In the genomic region with DNA sequence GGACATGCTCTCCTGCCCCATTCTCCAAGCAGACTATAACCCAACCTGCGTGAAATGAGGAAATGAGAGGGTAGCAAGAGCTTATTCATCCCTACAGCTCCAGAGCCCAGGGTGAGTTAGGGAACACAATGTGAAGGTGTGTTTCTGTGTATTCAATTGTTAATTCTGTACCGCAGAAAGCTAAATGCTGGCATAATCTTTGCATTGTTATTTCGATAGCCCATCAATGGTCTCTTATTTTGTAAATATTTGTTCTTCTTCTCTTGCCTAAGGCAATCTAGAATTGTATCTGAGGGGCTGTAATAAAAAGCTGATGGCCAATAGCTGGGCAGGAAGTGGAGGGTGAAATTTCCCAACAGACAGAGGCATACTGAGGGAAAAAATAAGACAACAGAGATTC, we compare ENCODE assay signal across 23 mouse cellular contexts.
DNase-seq lines count a peak whose midpoint lies in the region; TF ChIP-seq lines count a peak whose summit lies in the region.
"Had no signal": no experiment of that assay in that cellular context is flagged by ENCODE, and none has a peak within 500 bp of the region (broad histone marks: within the 10 kb centered on the region; RNA-seq: fewer than 3 reads in every experiment).

No protein-coding gene starts in this region.

- H3K36me3 ChIP-seq in heart, adult 2 months (ENCODE audit: control insufficient read depth, insufficient read depth, low read length) = no peaks in the 10 kb centered on the region
- H3K36me3 ChIP-seq: embryonic facial prominence, embryonic 13.5 days; embryonic facial prominence, embryonic 15.5 days; forebrain, embryonic 10.5 days; forebrain, embryonic 12.5 days; G1E had no signal

- no peaks in the 10 kb centered on the region for H3K79me2 ChIP-seq in heart, adult 2 months (replicated peaks; ENCODE audit: control insufficient read depth, insufficient read depth, low read length)

- TF ChIP-seq POLR2A in heart, adult 2 months (IDR thresholded peaks at IDR 0.05; ENCODE audit: insufficient read depth, low read depth, low read length) = no peak

- 70% methylated on average over 3 of the region's 3 CpGs for WGBS in heart, adult 2 months

- TF ChIP-seq CTCF in heart, adult 2 months (IDR thresholded peaks at IDR 0.05) = no peak

- no peaks in the 10 kb centered on the region for H3K4me1 ChIP-seq in heart, adult 2 months (ENCODE audit: control insufficient read depth, insufficient read depth, low read length)
- H3K4me1 ChIP-seq: embryonic facial prominence, embryonic 15.5 days had no signal

- no peak overlapping the region for H3K27ac ChIP-seq in heart, adult 2 months
- H3K27ac ChIP-seq: embryonic facial prominence, embryonic 13.5 days; embryonic facial prominence, embryonic 15.5 days; forebrain, embryonic 10.5 days; forebrain, embryonic 12.5 days had no signal

- H3K9ac ChIP-seq in heart, adult 2 months (ENCODE audit: low read depth, low read length) = no peak overlapping the region
- H3K9ac ChIP-seq: embryonic facial prominence, embryonic 13.5 days; embryonic facial prominence, embryonic 15.5 days; forebrain, embryonic 12.5 days had no signal

- no peak for TF ChIP-seq EP300 in heart, adult 2 months (IDR thresholded peaks at IDR 0.05; ENCODE audit: insufficient read depth, low read depth, low read length)

- H3K4me3 ChIP-seq in heart, adult 2 months = no peak overlapping the region
- H3K4me3 ChIP-seq: embryonic facial prominence, embryonic 13.5 days; embryonic facial prominence, embryonic 15.5 days; erythroblast, embryonic 14.5 days; forebrain, embryonic 10.5 days; forebrain, embryonic 12.5 days had no signal

- DNase-seq in ES-CJ7 (ENCODE audit: low read depth, low spot score) = peak; percentile 95
- DNase-seq in R1 (ENCODE audit: low read depth, low spot score) = peak; percentile 95
- DNase-seq in ZHBTc4 (ENCODE audit: low read depth, low spot score) = peak; percentile 90
- DNase-seq in heart, adult 2 months = no peak
- no peak for DNase-seq in frontal cortex, postnatal 25 days (ENCODE audit: low spot score in 2 of 2)
- DNase-seq: adrenal gland, adult 2 months; adrenal gland, postnatal 10 days; adrenal gland, postnatal 25 days; B cell, adult 2 months; cerebellum, adult 11 months; cerebellum, adult 18-20 months; cerebellum, adult 8-10 months; cerebellum, adult 9-11 months; cerebellum, postnatal 14 days; cerebellum, postnatal 36 days; embryo, embryonic 11 days had no signal

- no peaks in the 10 kb centered on the region for H3K27me3 ChIP-seq in heart, adult 2 months (ENCODE audit: control insufficient read depth, insufficient read depth, low read length)
- H3K27me3 ChIP-seq: embryonic facial prominence, embryonic 13.5 days; embryonic facial prominence, embryonic 15.5 days; forebrain, embryonic 12.5 days; Patski had no signal

- intact Hi-C loops in heart, adult 2 months (cut with DNase I) = no loop called here

Comparison
In these comparisons a context has a peak if more than half of its experiments do, and no peak if none do; other contexts are left out.
1. DNase-seq: peak in ES-CJ7 (single experiment), R1 (single experiment) and ZHBTc4 (single experiment); none in heart, adult 2 months (0 of 2) and frontal cortex, postnatal 25 days (0 of 2).